Mouse (Mus musculus) myocyte (in vitro differentiated cells): ENCODE measurements around the gene Cyp3a13.

Source experiments
- MAX ChIP-seq: IDR thresholded peaks from one replicate; pipeline ENCODE4 v1.6.1; 2011; ENCODE audit warnings: low read depth, mild to moderate bottlenecking, control low read depth
- MYOD1 ChIP-seq, 3 experiments: IDR thresholded peaks; one replicate each; pipeline ENCODE4 v1.6.1; 2011; ENCODE audit warnings: control low read depth in 2 of 3, low read depth in 2 of 3, mild to moderate bottlenecking in 2 of 3, moderate library complexity in 1 of 3; ENCODE audit not compliant: insufficient read length in 2 of 3, control insufficient read depth in 1 of 3
- MYOG ChIP-seq, 3 experiments: IDR thresholded peaks; one replicate each; pipeline ENCODE4 v1.6.1; 2011; ENCODE audit warnings: control low read depth in 2 of 3, low read depth in 2 of 3, mild to moderate bottlenecking in 2 of 3; ENCODE audit not compliant: insufficient read length in 2 of 3, control insufficient read depth in 1 of 3, insufficient read depth in 1 of 3
- POLR2A ChIP-seq: IDR thresholded peaks from one replicate; pipeline ENCODE4 v1.6.1; 2011; ENCODE audit warnings: low read depth, mild to moderate bottlenecking, control low read depth, moderate library complexity; ENCODE audit not compliant: insufficient read length
- POLR2AphosphoS2 ChIP-seq: IDR thresholded peaks from one replicate; pipeline ENCODE4 v1.6.1; 2011; ENCODE audit warnings: low read depth, control low read depth; ENCODE audit not compliant: insufficient read length
- SRF ChIP-seq: IDR thresholded peaks from one replicate; pipeline ENCODE4 v1.6.1; 2011; ENCODE audit warnings: low read depth; ENCODE audit not compliant: control insufficient read depth, insufficient read length
- TCF12 ChIP-seq: IDR thresholded peaks from one replicate; pipeline ENCODE4 v1.6.1; 2011; ENCODE audit warnings: mild to moderate bottlenecking, control low read depth; ENCODE audit not compliant: poor library complexity, insufficient read depth, severe bottlenecking
- TCF3 ChIP-seq: IDR thresholded peaks from one replicate; pipeline ENCODE4 v1.6.1; 2011; ENCODE audit warnings: low read depth, control low read depth; ENCODE audit not compliant: insufficient read length
- USF1 ChIP-seq: IDR thresholded peaks from one replicate; pipeline ENCODE4 v1.6.1; 2011; ENCODE audit warnings: low read depth, mild to moderate bottlenecking, control low read depth, moderate library complexity

GRCm38 (mm10) chr5:137882922-137883321 is 38.5 kb downstream of the Cyp3a13 start:
- TF ChIP-seq TCF3 (no peak), POLR2A (no peak), SRF (no peak), POLR2AphosphoS2 (no peak), USF1 (no peak), TCF12 (no peak), MYOD1 (IDR thresholded peaks at IDR 0.05; ENCODE audit: control insufficient read depth in 1 of 3, insufficient read length in 2 of 3, low read depth in 2 of 3) (no peak), MYOG (IDR thresholded peaks at IDR 0.05; ENCODE audit: control insufficient read depth in 1 of 3, insufficient read depth in 1 of 3, insufficient read length in 2 of 3, low read depth in 2 of 3) (no peak), MAX (no peak)
